ENCODE assay signal across 8 mouse cellular contexts in genomic region chr5:118268987-118269386, GRCm38 (mm10). TPM values are rescaled to one million over a fixed set of nuclear protein-coding genes. Genes with fewer than 3 reads are reported as not detected.
DNase-seq lines count a peak whose midpoint lies in the region; ATAC-seq and TF ChIP-seq lines count a peak whose summit lies in the region.

No protein-coding gene starts in this region.

- H3K4me2 ChIP-seq in embryonic facial prominence, embryonic 13.5 days: peak overlapping the region; percentile 46
- H3K4me2 ChIP-seq in limb, embryonic 13.5 days (replicated peaks): peak overlapping the region; percentile 53
- H3K4me2 ChIP-seq in midbrain, postnatal 0 days (ENCODE audit: low read depth, low read length, poor library complexity, severe bottlenecking): peak overlapping the region; percentile 48

- TF ChIP-seq CTCF in midbrain, postnatal 0 days (IDR thresholded peaks at IDR 0.05): peak; percentile 93

- no peaks in the 10 kb centered on the region for H3K9me3 ChIP-seq in embryonic facial prominence, embryonic 13.5 days
- no peaks in the 10 kb centered on the region for H3K9me3 ChIP-seq in limb, embryonic 13.5 days
- no peaks in the 10 kb centered on the region for H3K9me3 ChIP-seq in midbrain, postnatal 0 days (ENCODE audit: low read length)

- 0 out of 2 replicates have a peak overlapping the region, but pooled peaks have one; percentile 16 for H3K9ac ChIP-seq in embryonic facial prominence, embryonic 13.5 days
- peak overlapping the region; percentile 48; the same call in 1 of the 2 replicates for H3K9ac ChIP-seq in limb, embryonic 13.5 days
- no peak overlapping the region; the same call in 1 of the 2 replicates for H3K9ac ChIP-seq in midbrain, postnatal 0 days (replicated peaks; ENCODE audit: low read length, poor library complexity, severe bottlenecking)

- peak; percentile 70; the same call in 1 of the 2 replicates for ATAC-seq in embryonic facial prominence, embryonic 13.5 days (ENCODE audit: insufficient number of reproducible peaks, insufficient read depth, low FRiP score, low TSS enrichment, low read depth)
- peak; percentile 83 for ATAC-seq in limb, embryonic 13.5 days (ENCODE audit: low FRiP score, low read depth)
- ATAC-seq in midbrain, postnatal 0 days (ENCODE audit: low FRiP score): peak; percentile 77

- no peaks in the 10 kb centered on the region for H3K36me3 ChIP-seq in embryonic facial prominence, embryonic 13.5 days
- no peaks in the 10 kb centered on the region for H3K36me3 ChIP-seq in limb, embryonic 13.5 days
- H3K36me3 ChIP-seq in midbrain, postnatal 0 days (ENCODE audit: insufficient read depth, low read length): peaks cover 3% of the 10 kb centered on the region; the same call in 1 of the 2 replicates

- peaks cover 19% of the 10 kb centered on the region for H3K4me1 ChIP-seq in embryonic facial prominence, embryonic 13.5 days
- peaks cover 38% of the 10 kb centered on the region for H3K4me1 ChIP-seq in limb, embryonic 13.5 days
- H3K4me1 ChIP-seq in midbrain, postnatal 0 days (ENCODE audit: insufficient read depth, low read length): peaks cover 7% of the 10 kb centered on the region; the same call in 1 of the 2 replicates

- 3% methylated on average over 13 of the region's 13 CpGs for WGBS in embryonic facial prominence, embryonic 13.5 days
- 1% methylated on average over 13 of the region's 13 CpGs for WGBS in limb, embryonic 13.5 days
- 1% methylated on average over 13 of the region's 13 CpGs for WGBS in midbrain, postnatal 0 days

- no peak overlapping the region for H3K27ac ChIP-seq in embryonic facial prominence, embryonic 13.5 days
- no peak overlapping the region for H3K27ac ChIP-seq in limb, embryonic 13.5 days
- H3K27ac ChIP-seq in midbrain, postnatal 0 days (ENCODE audit: low read depth, low read length): no peak overlapping the region

- peak; percentile 57 for DNase-seq in 3134 (ENCODE audit: extremely low read depth, insufficient read length, low spot score)
- peak; percentile 88 for DNase-seq in adrenal gland, postnatal 14 days
- DNase-seq in heart, adult 8-10 months (ENCODE audit: low spot score): peak; percentile 87
- peak; percentile 72 to 89 for DNase-seq in kidney, adult 8-10 months
- DNase-seq in midbrain, postnatal 0 days (ENCODE audit: low spot score): peak; percentile 91
- DNase-seq in spleen, postnatal 4 days (ENCODE audit: low spot score in 2 of 2): peak; percentile 73 to 90

- H3K27me3 ChIP-seq in embryonic facial prominence, embryonic 13.5 days: peaks cover 24% of the 10 kb centered on the region
- H3K27me3 ChIP-seq in limb, embryonic 13.5 days: peaks cover 25% of the 10 kb centered on the region
- 0 out of 2 replicates have a peak, but pooled peaks cover 4% of the 10 kb centered on the region for H3K27me3 ChIP-seq in midbrain, postnatal 0 days (ENCODE audit: insufficient read depth, low read length)

- no peak overlapping the region for H3K4me3 ChIP-seq in embryonic facial prominence, embryonic 13.5 days
- no peak overlapping the region for H3K4me3 ChIP-seq in limb, embryonic 13.5 days
- peak overlapping the region; percentile 22; the same call in 1 of the 2 replicates for H3K4me3 ChIP-seq in midbrain, postnatal 0 days (ENCODE audit: low read depth, low read length)

RNA-seq across cellular contexts. Expression of gene 2410131K14Rik, which starts 24.0 kb away (rescaled TPM):
- total RNA-seq in adrenal gland, postnatal 14 days (2021): 7.6 and 8.7 TPM in 2 replicates
- polyA plus RNA-seq in embryonic facial prominence, embryonic 13.5 days (2015; fragmentation: Nextera tagmentation; extraction: Ambion mirVana): 12.5 and 13.1 TPM in 2 replicates
- total RNA-seq in heart, adult 8-10 months (2022): 10 to 100 TPM in 1 of 4 experiments, 1 to 10 TPM in 3; 9.2 to 11.5 (median 9.7) TPM
- polyA plus RNA-seq in limb, embryonic 13.5 days (2015; fragmentation: Nextera tagmentation; extraction: Ambion mirVana): 12.9 TPM in 2 replicates
- total RNA-seq in midbrain, postnatal 0 days (2014; rRNA removed): 33.3 and 34.0 TPM in 2 replicates
- 18.8 and 19.2 TPM in 2 replicates for polyA plus RNA-seq in midbrain, postnatal 0 days (2015; fragmentation: Nextera tagmentation; extraction: Ambion mirVana)

RNA-seq across cellular contexts. Expression of gene Rnft2, which starts 24.1 kb away (rescaled TPM):
- total RNA-seq in adrenal gland, postnatal 14 days (2021): 3.1 and 3.9 TPM in 2 replicates
- polyA plus RNA-seq in embryonic facial prominence, embryonic 13.5 days (2015; fragmentation: Nextera tagmentation; extraction: Ambion mirVana): 5.1 and 5.5 TPM in 2 replicates
- total RNA-seq in heart, adult 8-10 months (2022): 1 to 10 TPM; 1.8 to 2.3 (median 2.0) TPM
- polyA plus RNA-seq in limb, embryonic 13.5 days (2015; fragmentation: Nextera tagmentation; extraction: Ambion mirVana): 4.6 and 5.3 TPM in 2 replicates
- 121 and 125 TPM in 2 replicates for total RNA-seq in midbrain, postnatal 0 days (2014; rRNA removed)
- 14.3 and 15.0 TPM in 2 replicates for polyA plus RNA-seq in midbrain, postnatal 0 days (2015; fragmentation: Nextera tagmentation; extraction: Ambion mirVana)

Comparison
In these comparisons a context has a peak if more than half of its experiments do, and no peak if none do; other contexts are left out.
1. RNA of gene Rnft2, which starts 24.1 kb away (total RNA-seq): 121 to 125 TPM in midbrain, postnatal 0 days; 3.1 to 3.9 TPM in adrenal gland, postnatal 14 days and 1.8 to 2.3 TPM in heart, adult 8-10 months; every median in the first group is over 10 times any median in the second.
2. Peak in every context shown above with its lines, with median percentiles within 50 percentile points of each other: DNase-seq, ATAC-seq and H3K4me2 ChIP-seq.